Mouse (Mus musculus): ENCODE measurements at regions not wholly inside any gene's neighbourhood (a gene's known extent, or its start where the extent isn't known, plus 50 kb on each side); places are given as distances from the start of the nearest gene placed in this dataset.

- CTCF ChIA-PET, result no interaction called here
Measured at GRCm38 (mm10) chr15:7694037-7694436, 116.6 kb upstream of the Gdnf start.

- CTCF ChIA-PET, result no interaction called here
Measured at GRCm38 (mm10) chr15:7697724-7698123, 112.9 kb upstream of the Gdnf start.

DNA sequence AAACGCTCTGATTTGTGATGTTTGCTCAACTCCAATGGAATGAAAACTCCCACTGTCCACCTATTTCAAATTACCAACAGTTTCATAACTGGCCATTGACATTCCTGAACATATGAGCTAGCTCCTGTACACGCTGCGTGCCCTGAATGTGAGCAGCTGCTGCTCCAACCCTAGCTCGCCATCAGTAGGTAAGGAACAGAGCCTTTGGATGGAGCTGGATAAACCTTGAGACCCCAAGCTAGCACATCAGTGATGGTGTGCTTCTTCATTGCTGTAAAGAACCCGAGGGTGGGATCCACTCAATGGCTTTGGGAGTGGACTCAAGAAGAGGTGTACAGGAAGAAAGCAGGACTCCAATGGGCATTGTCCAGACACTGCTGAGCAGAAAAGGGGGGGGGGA is 101.8 kb upstream of the Gdnf start:
- CTCF ChIA-PET, result no interaction called here

- CTCF ChIA-PET, result no interaction called here
Measured at GRCm38 (mm10) chr15:7714641-7715040, 96.0 kb upstream of the Gdnf start.

DNA sequence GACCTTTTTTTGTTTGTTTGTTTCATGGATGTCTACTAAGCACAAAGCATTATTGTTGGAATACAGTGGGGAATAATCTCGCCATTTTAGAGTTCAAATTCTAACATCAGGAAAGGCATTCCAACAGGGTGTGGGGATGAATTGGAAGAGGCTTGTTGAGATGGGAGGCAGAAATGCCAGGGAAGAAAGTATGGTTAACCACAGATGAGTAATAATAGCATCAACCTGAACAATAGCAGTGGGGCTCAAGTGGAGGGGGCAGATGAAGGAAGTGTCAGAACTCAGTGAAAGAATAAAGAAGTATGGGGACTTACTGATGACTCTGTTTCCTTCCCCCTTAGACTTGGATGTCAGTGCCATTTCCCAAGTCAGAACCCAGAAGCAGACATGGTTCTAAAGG is 94.5 kb upstream of the Gdnf start:
- CTCF ChIA-PET, result no interaction called here

DNA sequence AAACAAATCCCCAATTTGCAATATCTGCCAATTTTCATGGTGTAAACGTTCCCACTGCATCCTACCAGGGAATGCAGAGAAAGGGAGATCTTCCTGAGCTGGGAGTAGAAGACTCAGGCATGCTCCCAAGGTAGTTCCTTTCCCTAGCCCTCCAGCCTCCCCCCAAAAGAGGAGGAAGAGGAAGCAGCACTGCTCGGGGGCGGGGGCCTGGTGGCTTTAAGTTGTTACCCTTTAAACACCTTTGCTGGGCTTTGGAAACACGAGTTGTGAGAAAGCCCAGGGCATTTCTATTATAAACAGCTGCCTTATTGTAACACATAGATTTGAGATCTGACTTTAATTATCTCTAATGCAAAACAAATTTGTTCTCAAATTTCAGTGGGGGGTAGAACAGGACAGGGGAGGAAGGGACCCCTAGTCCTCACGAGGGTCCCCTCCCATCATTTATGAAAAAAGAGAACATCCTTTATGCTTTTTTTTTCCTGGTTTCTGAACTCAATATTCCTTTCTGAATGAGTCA is 87.4 kb upstream of the Gdnf start:
- CTCF ChIA-PET, result no interaction called here

GRCm38 (mm10) chr15:7723770-7724169 is 86.9 kb upstream of the Gdnf start:
- CTCF ChIA-PET, result no interaction called here

- CTCF ChIA-PET, result no interaction called here
Measured at GRCm38 (mm10) chr15:7725505-7725904, 85.1 kb upstream of the Gdnf start.

GRCm38 (mm10) chr15:7747586-7747985 is 63.1 kb upstream of the Gdnf start:
- CTCF ChIA-PET, result no interaction called here

DNA sequence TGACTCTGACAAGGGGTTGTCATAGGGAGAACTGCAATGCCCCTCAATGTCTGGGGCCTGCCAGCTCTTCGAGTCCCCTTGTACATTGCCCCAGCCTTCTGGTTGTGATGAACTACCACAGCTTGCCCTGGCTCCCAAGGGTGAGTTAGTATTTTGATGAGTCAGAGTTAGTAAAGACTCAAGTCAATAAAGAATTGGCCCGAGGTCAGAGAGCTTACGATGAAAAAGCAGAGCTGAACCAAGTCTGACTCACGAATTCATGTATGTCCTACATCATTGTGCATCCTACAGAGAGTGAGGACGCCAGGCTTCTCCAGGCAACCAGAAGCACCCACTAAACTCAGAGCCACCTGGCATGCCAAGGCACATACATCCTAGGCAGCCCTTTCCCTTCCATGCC is 60.2 kb upstream of the Gdnf start:
- CTCF ChIA-PET, result no interaction called here
